Mouse (Mus musculus): ENCODE data around the gene Col25a1. TPM values are rescaled to one million over a fixed set of nuclear protein-coding genes. Genes with fewer than 3 reads are reported as not detected.

Gene Col25a1
- polyA plus RNA-seq, 1 experiment from 2014 or later, result 6.3 TPM

- H3K4me3 ChIP-seq (replicated peaks; ENCODE audit: low read length), result no peak overlapping the region
- H3K27me3 ChIP-seq (ENCODE audit: control insufficient read depth, insufficient read depth, low read length), result no peaks in the 10 kb centered on the region
- no peak overlapping the region for H3K27ac ChIP-seq
- no peaks in the 10 kb centered on the region for H3K9me3 ChIP-seq (ENCODE audit: control insufficient read depth, low read length)
- 65% methylated on average over 6 of the region's 6 CpGs for WGBS
- no peaks in the 10 kb centered on the region for H3K4me1 ChIP-seq (replicated peaks; ENCODE audit: control insufficient read depth, insufficient read depth, low read length)
- no peak for DNase-seq (ENCODE audit: low spot score)
- H3K9ac ChIP-seq, result no peak overlapping the region
- H3K4me2 ChIP-seq (replicated peaks), result no peak overlapping the region
- no peak for ATAC-seq (ENCODE audit: low FRiP score)
- no peaks in the 10 kb centered on the region for H3K36me3 ChIP-seq (replicated peaks; ENCODE audit: control insufficient read depth, insufficient read depth)
These were observed 218.9 kb downstream of the Col25a1 start for GRCm38 (mm10) chr3:130350161-130350560.

- no peak overlapping the region for H3K27ac ChIP-seq
- H3K27me3 ChIP-seq (ENCODE audit: control insufficient read depth, insufficient read depth, low read length), result no peaks in the 10 kb centered on the region
- no peaks in the 10 kb centered on the region for H3K36me3 ChIP-seq (replicated peaks; ENCODE audit: control insufficient read depth, insufficient read depth)
- WGBS, result 74% methylated on average over 4 of the region's 4 CpGs
- H3K4me1 ChIP-seq (replicated peaks; ENCODE audit: control insufficient read depth, insufficient read depth, low read length), result no peaks in the 10 kb centered on the region
- no peaks in the 10 kb centered on the region for H3K9me3 ChIP-seq (ENCODE audit: control insufficient read depth, low read length)
- DNase-seq (ENCODE audit: low spot score) (no peak), ATAC-seq (ENCODE audit: low FRiP score) (no peak)
- H3K4me3 ChIP-seq (replicated peaks; ENCODE audit: low read length), result no peak overlapping the region
- no peak overlapping the region for H3K9ac ChIP-seq
- no peak overlapping the region for H3K4me2 ChIP-seq (replicated peaks)
These were observed 223.2 kb downstream of the Col25a1 start for GRCm38 (mm10) chr3:130354399-130355039.

DNA sequence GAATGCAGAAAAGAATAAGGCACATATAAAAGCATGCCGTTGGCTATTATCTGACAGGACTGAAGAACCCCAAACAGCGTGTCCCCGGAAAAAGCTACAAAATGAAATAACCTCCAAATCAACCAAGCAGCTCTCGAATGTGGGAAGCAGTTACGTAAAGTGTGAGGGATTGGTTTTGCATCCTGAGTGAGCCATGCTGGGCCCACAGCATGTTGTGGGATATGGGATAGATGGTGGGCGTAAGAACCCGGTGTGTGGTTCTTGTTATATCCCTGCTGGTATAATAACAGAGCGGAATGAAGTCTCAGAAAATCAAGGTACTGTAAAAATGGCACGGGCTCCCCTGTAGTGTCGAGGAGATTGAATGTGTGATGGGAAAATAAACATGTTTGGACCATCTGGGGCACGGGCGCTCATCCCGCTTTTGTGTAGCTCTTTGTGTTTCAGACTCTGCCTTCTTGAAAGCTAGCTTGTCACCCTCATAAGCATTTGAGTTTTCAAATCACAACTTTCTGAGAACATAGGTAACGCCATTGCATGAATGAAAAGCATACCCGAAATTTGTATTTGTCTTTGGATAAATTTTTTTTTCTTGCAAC is 225.4 kb downstream of the Col25a1 start:
- Histone ChIP-seq H3K27ac (0 out of 2 replicates have a peak overlapping the region, but pooled peaks have one; percentile 9), H3K9me3 (ENCODE audit: control insufficient read depth, low read length) (no peaks in the 10 kb centered on the region), H3K4me2 (replicated peaks) (no peak overlapping the region), H3K4me3 (replicated peaks; ENCODE audit: low read length) (no peak overlapping the region), H3K4me1 (replicated peaks; ENCODE audit: control insufficient read depth, insufficient read depth, low read length) (no peaks in the 10 kb centered on the region), H3K9ac (no peak overlapping the region), H3K36me3 (replicated peaks; ENCODE audit: control insufficient read depth, insufficient read depth) (no peaks in the 10 kb centered on the region), H3K27me3 (ENCODE audit: control insufficient read depth, insufficient read depth, low read length) (no peaks in the 10 kb centered on the region)
- no peak for ATAC-seq (ENCODE audit: low FRiP score)
- 80% methylated on average over 15 of the region's 15 CpGs for WGBS
- no peak for DNase-seq (ENCODE audit: low spot score)

DNA sequence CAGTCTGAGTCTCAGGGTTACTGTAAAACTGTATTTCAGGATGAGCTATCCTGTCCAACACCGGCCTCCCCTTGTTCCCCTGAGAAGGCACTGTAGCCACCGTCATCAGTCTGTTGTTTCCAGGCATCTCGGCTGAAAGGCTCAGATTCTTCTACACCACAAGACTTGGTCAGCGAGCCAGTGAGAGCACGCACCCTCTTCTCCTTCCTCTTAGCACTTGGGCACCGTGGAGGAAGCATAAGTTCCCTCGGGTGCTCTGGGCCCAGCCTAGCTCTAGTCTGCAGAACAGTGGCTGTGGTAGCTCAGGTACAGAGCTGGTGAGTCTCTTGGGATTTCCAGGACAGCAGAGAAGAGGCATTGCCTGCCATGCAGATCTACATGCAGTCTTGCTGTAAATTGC is 229.5 kb downstream of the Col25a1 start:
- Histone ChIP-seq H3K9me3 (ENCODE audit: control insufficient read depth, low read length) (no peaks in the 10 kb centered on the region), H3K27me3 (ENCODE audit: control insufficient read depth, insufficient read depth, low read length) (no peaks in the 10 kb centered on the region), H3K27ac (no peak overlapping the region), H3K4me3 (replicated peaks; ENCODE audit: low read length) (no peak overlapping the region), H3K9ac (no peak overlapping the region), H3K4me2 (replicated peaks) (no peak overlapping the region), H3K4me1 (replicated peaks; ENCODE audit: control insufficient read depth, insufficient read depth, low read length) (no peaks in the 10 kb centered on the region), H3K36me3 (replicated peaks; ENCODE audit: control insufficient read depth, insufficient read depth) (no peaks in the 10 kb centered on the region)
- WGBS, result 84% methylated on average over 7 of the region's 7 CpGs
- no peak for DNase-seq (ENCODE audit: low spot score)
- no peak for ATAC-seq (ENCODE audit: low FRiP score)

DNA sequence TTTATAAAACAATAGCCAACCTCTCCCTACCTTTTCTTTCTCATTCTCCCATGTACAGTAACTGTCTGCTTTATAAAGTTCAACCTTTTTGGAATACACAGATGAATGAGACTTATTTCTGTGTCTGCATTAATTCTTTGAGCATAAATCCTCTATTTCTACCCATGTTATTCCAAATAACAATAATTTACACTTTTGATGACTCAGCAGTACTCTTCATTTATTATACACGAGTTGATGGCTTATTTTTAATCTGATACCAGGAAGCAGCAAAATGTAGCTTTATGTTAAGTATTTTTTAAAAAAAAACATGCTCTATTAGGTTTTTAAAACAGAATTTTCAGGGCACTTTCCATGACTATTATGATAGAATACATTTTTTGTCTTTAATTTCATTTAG is 230.6 kb downstream of the Col25a1 start:
- Histone ChIP-seq H3K4me2 (replicated peaks) (no peak overlapping the region), H3K4me3 (replicated peaks; ENCODE audit: low read length) (no peak overlapping the region), H3K27me3 (ENCODE audit: control insufficient read depth, insufficient read depth, low read length) (no peaks in the 10 kb centered on the region), H3K36me3 (replicated peaks; ENCODE audit: control insufficient read depth, insufficient read depth) (no peaks in the 10 kb centered on the region), H3K9me3 (ENCODE audit: control insufficient read depth, low read length) (no peaks in the 10 kb centered on the region), H3K27ac (no peak overlapping the region), H3K9ac (no peak overlapping the region), H3K4me1 (replicated peaks; ENCODE audit: control insufficient read depth, insufficient read depth, low read length) (no peaks in the 10 kb centered on the region)
- ATAC-seq (ENCODE audit: low FRiP score), result no peak
- 75% methylated on average over 1 of the region's 1 CpGs for WGBS
- DNase-seq (ENCODE audit: low spot score), result no peak

- H3K27me3 ChIP-seq (ENCODE audit: control insufficient read depth, insufficient read depth, low read length), result no peaks in the 10 kb centered on the region
- 84% methylated on average over 7 of the region's 7 CpGs for WGBS
- no peak for ATAC-seq (ENCODE audit: low FRiP score)
These were observed 231.6 kb downstream of the Col25a1 start for GRCm38 (mm10) chr3:130362797-130363367.

DNA sequence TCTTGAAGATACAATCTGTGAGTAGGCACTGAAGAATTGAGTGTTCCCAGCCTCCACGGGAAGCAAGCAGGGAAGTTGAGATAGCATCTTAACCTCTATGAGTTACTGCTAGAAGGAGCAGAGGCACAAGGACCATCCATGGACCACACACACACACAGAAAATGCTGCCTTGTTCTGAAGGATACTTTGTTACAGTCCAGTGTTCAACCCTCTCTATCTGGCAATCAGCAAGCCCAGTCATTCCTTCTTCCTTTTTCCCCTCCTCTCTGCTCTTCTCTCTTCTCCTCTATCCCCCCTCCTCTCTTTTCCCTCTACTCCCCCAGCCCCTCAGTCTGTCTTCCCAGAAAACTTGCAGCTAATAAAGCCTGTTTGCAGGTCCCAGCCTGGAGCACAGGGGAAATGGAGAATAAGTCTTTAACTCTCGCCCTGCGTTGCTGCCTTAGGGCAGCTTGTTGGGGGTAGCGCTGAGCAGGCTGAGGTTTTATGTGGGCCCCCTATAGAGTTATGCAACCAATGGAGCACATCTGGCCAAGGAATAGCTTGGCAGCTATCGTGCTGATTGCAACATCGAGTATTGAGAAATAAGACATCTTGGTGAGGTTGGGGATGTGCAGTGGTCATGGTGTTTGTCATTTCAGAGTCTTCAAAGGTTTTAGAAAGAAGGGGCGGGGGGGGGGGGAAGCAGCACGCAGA is 235.8 kb downstream of the Col25a1 start:
- no peaks in the 10 kb centered on the region for H3K36me3 ChIP-seq (replicated peaks; ENCODE audit: control insufficient read depth, insufficient read depth)
- H3K4me2 ChIP-seq (replicated peaks), result no peak overlapping the region
- H3K27ac ChIP-seq, result no peak overlapping the region
- H3K9ac ChIP-seq, result no peak overlapping the region
- WGBS, result 66% methylated on average over 8 of the region's 8 CpGs
- H3K9me3 ChIP-seq (ENCODE audit: control insufficient read depth, low read length), result no peaks in the 10 kb centered on the region
- H3K27me3 ChIP-seq (ENCODE audit: control insufficient read depth, insufficient read depth, low read length), result no peaks in the 10 kb centered on the region
- no peak for ATAC-seq (ENCODE audit: low FRiP score)
- no peaks in the 10 kb centered on the region for H3K4me1 ChIP-seq (replicated peaks; ENCODE audit: control insufficient read depth, insufficient read depth, low read length)
- no peak for DNase-seq (ENCODE audit: low spot score)
- H3K4me3 ChIP-seq (replicated peaks; ENCODE audit: low read length), result no peak overlapping the region

More at GRCm38 (mm10) chr3:130362797-130363367, 231.6 kb downstream of the Col25a1 start:
- Histone ChIP-seq H3K9ac (no peak overlapping the region), H3K4me2 (replicated peaks) (no peak overlapping the region), H3K4me3 (replicated peaks; ENCODE audit: low read length) (no peak overlapping the region), H3K27ac (no peak overlapping the region), H3K4me1 (replicated peaks; ENCODE audit: control insufficient read depth, insufficient read depth, low read length) (no peaks in the 10 kb centered on the region), H3K9me3 (ENCODE audit: control insufficient read depth, low read length) (no peaks in the 10 kb centered on the region), H3K36me3 (replicated peaks; ENCODE audit: control insufficient read depth, insufficient read depth) (no peaks in the 10 kb centered on the region)
- no peak for DNase-seq (ENCODE audit: low spot score)

- H3K4me1 ChIP-seq (replicated peaks; ENCODE audit: control insufficient read depth, insufficient read depth, low read length), result no peaks in the 10 kb centered on the region
- no peak overlapping the region for H3K4me3 ChIP-seq (replicated peaks; ENCODE audit: low read length)
- H3K9me3 ChIP-seq (ENCODE audit: control insufficient read depth, low read length), result no peaks in the 10 kb centered on the region
- no peaks in the 10 kb centered on the region for H3K36me3 ChIP-seq (replicated peaks; ENCODE audit: control insufficient read depth, insufficient read depth)
- DNase-seq (ENCODE audit: low spot score) (no peak), ATAC-seq (ENCODE audit: low FRiP score) (no peak)
- H3K4me2 ChIP-seq (replicated peaks), result no peak overlapping the region
- no peaks in the 10 kb centered on the region for H3K27me3 ChIP-seq (ENCODE audit: control insufficient read depth, insufficient read depth, low read length)
- 94% methylated on average over 4 of the region's 4 CpGs for WGBS
- no peak overlapping the region for H3K9ac ChIP-seq
- H3K27ac ChIP-seq, result no peak overlapping the region
These were observed 237.1 kb downstream of the Col25a1 start for GRCm38 (mm10) chr3:130368352-130368751.

- 93% methylated on average over 1 of the region's 1 CpGs for WGBS
- no peaks in the 10 kb centered on the region for H3K9me3 ChIP-seq (ENCODE audit: control insufficient read depth, low read length)
These were observed 237.8 kb downstream of the Col25a1 start for GRCm38 (mm10) chr3:130369113-130369512.

More at GRCm38 (mm10) chr3:130369113-130369512, 237.8 kb downstream of the Col25a1 start:
- H3K4me2 ChIP-seq (replicated peaks), result no peak overlapping the region
- no peak for ATAC-seq (ENCODE audit: low FRiP score)
- no peaks in the 10 kb centered on the region for H3K4me1 ChIP-seq (replicated peaks; ENCODE audit: control insufficient read depth, insufficient read depth, low read length)
- no peak overlapping the region for H3K27ac ChIP-seq
- H3K4me3 ChIP-seq (replicated peaks; ENCODE audit: low read length), result no peak overlapping the region
- DNase-seq (ENCODE audit: low spot score), result no peak
- H3K27me3 ChIP-seq (ENCODE audit: control insufficient read depth, insufficient read depth, low read length), result no peaks in the 10 kb centered on the region
- H3K36me3 ChIP-seq (replicated peaks; ENCODE audit: control insufficient read depth, insufficient read depth), result no peaks in the 10 kb centered on the region
- no peak overlapping the region for H3K9ac ChIP-seq

All from hindbrain, embryonic 14.5 days (tissue).